Mouse (Mus musculus) adrenal gland (tissue): ENCODE data around the gene Sh3bp2.

ENCODE experiments used
- intact Hi-C: fragments of 180-260 bp; cut with DNase I; formaldehyde crosslinking; loops from one replicate; pipeline ENCODE4 v1.15.1; 2025

Sh3bp2 gene

GRCm38 (mm10) chr5:34524511-34524910 lies 1.1 kb upstream of the Sh3bp2 start:
- intact Hi-C loops, result no loop called here

GRCm38 (mm10) chr5:34526477-34526775 lies 788 bp downstream of the Sh3bp2 start:
- intact Hi-C loops, result no loop called here

- intact Hi-C loops, result no loop called here
These were observed 1.7 kb downstream of the Sh3bp2 start for GRCm38 (mm10) chr5:34527352-34527751.

DNA sequence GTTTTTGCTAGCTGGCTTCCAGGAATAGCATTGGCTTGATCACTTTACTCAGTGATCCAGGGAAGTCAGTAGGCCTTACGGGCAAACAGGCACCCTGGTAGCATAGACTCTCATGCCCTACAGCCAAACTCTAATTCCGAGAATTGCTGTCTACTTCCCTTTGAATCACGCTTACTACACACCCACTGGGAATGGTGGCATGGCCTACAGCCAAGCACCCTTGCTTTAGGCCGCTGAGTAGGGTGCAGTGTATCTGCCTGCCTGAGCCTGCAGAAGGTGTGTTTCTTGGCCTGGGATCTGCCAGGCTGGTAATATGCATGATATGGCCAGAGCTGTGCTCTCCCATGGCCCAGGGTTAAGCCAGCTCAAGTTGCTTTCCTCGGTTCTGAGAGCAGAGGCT lies 3.1 kb downstream of the Sh3bp2 start:
- intact Hi-C loops, result no loop called here

DNA sequence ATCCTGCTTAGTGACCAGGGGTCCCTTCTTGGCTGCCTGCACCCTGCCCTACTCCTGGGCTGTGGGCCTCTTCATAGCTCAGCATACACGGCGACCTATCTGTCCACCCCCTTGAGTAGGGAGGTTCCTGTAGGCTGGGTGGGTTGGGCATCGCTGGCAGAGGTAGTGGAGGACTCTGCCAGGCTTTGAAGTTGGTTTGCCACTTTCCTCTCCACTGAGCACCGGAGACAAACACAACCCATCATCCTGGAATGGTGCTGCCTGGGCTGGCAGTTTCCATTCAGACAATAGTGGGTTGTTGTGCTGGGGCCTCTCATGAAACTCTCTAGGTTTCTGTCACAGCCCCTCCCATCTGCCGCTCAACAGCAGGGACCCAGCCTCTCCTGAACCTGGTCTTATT lies 4.5 kb downstream of the Sh3bp2 start:
- intact Hi-C loops, result no loop called here

- intact Hi-C loops, result no loop called here
These were observed 5.0 kb downstream of the Sh3bp2 start for GRCm38 (mm10) chr5:34530687-34531086.

DNA sequence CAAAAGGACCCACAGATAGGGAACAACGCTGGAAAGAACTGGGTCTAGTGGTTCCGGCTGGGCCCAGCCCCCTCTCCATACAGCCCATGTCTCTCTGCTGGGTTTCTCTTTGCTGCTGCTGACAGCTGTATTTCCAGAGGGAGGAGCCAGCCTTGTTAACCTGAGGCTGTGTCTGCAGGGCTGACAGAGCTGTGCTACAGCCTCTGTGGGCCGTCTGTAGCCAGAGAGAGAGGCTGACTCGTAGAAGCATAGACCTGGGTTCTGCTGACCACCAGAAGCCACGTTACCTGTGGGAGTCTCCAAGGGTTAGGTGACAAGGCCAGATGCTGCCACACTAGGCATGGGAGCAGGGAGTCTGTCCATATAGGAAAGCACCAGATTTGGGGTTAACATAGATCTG lies 7.4 kb downstream of the Sh3bp2 start:
- intact Hi-C loops, result no loop called here

GRCm38 (mm10) chr5:34533820-34534219 lies 8.2 kb downstream of the Sh3bp2 start:
- intact Hi-C loops, result no loop called here

DNA sequence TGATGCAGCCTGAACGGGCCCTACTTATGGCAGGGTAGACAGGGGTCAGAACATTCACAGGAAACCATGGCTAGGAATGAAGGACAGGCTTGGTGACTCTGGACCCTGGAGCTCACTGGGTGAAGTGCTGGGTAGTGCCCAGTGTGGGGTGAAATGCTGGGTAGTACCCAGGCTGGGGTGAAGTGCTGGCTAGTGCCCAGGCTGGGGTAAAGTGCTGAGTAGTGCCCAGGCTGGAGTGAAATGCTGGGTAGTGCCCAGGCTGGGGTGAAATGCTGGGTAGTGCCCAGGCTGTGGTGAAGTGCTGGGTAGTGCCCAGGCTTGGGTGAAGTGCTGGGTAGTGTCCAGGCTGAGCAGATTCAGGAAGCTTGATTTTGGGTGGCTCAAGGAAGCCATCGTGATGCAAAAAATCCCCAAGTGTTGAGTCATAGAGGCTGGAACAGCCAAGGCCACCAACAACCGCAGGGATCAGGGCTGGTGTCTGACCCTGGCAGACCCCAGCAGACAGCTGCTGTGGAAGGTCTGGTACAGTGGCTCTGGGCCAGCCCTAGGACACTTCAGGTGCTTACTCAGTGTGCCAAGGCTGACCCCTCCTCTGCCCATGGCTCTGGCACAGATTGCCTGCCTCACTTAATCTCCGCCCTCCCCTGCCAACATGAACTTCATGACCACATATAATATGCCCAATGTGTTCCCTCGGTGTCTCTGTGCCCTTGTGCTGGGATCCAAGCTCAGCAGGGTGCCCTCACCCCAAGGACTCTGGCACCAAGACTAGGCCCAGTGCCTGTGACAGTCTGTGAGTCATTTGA lies 9.3 kb downstream of the Sh3bp2 start:
- intact Hi-C loops, result no loop called here

- intact Hi-C loops, result no loop called here
These were observed 10.2 kb downstream of the Sh3bp2 start for GRCm38 (mm10) chr5:34535831-34536230.

DNA sequence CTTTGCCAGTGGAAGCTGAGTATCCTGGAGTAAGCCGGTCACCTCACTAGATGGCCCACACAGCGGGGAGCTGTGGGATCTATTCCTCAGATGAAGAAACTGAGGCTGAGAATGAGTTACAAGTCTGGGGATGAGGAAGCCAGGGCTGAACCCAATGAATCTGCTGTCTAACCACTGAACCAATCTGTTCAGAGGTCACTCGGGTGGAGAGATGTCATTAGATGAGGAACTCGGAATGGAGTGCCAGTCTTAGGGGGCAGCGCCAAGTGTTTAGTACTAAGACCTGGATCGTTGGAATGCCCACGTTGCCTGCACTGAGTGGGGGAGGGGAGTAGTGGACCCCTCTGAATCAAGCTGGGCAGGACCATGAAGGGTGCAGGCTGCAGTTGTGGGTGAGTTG lies 12.4 kb downstream of the Sh3bp2 start:
- intact Hi-C loops, result no loop called here

DNA sequence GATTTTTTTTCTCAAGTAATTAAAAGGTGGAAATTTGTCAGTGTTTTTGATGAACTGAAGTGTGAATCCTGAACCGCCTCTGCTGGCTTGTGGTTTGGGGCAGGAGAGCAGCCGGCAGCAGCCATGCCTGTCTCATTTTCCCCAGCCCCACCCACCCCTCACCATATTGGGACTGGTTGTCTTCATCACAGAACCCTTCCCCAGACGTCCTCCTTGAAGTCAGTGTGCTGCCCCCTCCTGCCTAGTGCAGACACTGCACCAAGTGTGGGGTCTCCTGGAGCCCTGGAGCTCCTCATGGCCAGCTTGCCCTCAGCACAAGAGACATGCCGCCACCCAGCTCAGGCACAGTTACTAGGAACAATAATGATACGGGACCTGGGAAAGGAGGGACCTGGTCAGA lies 12.9 kb downstream of the Sh3bp2 start:
- intact Hi-C loops, result no loop called here

DNA sequence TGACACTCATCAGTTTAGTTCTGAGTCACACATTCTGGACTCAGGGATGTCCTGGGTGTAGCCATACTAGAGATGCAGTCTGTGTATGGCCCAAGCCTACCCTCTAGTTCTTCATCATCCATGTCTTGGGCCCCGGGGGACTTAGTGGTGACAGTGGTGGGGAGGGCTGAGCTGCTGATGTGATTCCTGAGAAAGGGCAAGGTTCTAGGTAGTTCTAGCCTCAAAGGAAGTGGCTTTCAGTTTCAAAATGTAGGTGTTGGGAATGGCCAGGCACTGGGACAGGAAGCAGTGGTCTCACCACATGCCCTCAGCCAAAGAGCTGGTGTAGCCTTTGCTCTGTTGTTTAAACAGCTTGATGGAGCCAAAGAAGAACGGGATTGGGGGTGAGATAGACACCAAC lies 13.5 kb downstream of the Sh3bp2 start:
- intact Hi-C loops, result no loop called here

DNA sequence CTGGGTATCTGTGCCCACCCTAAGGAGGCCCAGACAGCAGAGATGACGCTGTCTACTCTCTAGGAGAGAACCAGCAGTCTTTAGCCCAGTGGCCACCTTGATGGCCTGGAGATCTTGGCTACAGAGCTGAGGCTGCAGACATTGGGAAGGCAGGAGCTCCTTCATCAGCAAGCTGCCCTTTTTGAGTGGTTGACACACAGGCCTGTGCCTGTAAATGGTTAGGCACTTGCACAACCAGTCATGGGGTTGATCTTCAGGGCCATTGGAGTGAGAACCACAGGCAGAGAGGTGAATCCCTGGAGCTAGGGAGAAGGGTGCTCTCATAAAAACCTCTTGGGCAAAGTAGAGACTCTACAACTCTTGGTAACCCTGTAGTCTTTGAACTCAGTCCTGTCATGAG lies 16.5 kb downstream of the Sh3bp2 start:
- intact Hi-C loops, result no loop called here

DNA sequence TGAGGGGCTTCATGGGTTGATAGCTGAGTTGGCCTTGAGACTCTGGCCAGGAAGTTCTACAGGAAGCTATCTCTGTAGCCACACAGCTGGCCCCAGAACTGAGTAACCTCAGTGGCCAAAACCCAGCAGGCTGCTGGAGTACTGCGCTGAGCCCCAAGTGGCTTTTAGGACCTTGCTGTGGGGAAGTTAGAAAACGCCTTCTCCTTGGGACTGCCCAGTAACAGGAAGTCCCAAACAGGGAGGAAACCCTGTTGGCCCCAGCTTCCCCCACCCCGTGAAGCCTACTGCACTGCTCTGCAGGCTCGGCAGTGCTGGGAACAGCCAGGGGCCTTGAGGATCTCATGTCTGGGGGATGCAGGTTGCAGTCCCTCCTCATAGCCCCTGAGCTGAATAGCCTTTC lies 17.5 kb downstream of the Sh3bp2 start:
- intact Hi-C loops, result no loop called here

DNA sequence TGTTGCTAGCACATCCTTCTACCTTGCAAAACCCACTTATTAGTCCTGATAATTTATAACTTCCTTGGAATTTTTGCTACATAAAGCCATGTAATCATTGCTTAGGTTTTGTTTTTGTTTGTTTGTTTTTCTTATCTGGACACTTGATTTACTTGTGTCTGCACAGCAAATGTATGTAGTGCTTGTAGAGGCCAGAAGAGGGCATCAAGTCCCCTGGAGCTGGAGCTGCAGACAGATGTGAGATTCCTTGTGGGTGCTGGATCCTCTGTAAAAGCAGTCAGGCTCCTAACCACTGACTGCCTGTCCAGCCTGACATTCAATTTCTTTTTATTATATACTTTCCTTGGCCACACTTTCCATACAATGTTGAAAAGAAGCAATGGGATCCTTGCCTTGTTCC lies 21.8 kb downstream of the Sh3bp2 start:
- intact Hi-C loops, result loop anchor here (5.0 kb wide), 1 partner anchor 100 kb away; no protein-coding TSS in a partner anchor

DNA sequence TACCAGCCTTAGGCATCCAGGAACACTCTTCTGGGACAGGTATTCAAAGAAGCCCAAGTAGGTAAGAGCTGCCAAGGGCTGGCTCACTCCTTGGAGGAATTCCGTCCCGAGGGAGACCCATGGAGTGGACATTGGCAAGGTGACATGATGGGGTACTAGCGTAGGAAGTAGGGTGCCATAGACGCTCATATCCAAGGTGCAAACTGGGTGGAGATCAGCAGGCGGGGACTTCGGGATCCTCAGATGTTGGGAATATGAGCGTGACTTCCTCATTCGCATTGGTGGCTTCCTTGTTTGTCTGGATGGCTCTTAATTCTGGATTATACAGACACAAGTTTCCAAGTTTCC lies 23.5 kb downstream of the Sh3bp2 start:
- intact Hi-C loops, result loop anchor here (5.0 kb wide), 1 partner anchor 98 kb away; no protein-coding TSS in a partner anchor

DNA sequence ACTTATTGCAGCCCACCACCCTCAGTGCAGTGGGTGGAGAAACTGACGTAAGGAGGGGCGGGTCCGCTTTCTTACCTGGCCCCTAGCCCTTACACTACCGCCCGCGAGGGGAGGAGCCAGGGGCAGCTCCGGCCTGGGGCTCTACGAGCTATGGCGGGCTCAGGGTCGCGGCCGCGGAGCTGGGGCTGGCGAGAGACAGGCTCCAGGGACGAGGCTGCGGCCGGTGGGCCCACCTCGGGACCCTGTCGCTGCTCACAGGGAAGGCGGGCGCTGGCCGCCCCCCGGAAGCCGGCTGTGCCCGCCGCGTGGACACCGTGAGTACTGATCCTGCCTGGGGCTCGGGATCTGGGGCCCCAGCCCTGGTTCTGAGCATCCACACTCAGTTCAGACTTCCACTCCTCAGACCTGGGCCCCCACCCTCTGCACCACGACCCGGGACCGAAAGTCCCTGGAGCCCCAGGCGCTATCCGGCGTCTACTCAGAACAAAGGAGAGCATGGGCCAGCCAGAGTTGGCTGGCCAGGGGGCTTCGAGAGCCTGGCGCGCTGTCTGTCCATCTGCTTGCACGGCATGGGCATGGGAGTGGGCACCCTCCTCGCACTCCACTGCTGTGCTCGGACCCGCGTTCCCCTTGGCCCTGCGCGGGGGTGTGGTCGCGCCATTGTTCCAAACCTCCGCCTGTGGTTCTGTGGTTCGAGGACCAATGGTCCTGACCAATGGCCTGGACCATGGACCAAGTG lies 24.0 kb downstream of the Sh3bp2 start:
- intact Hi-C loops, result loop anchor here (5.0 kb wide), 1 partner anchor 98 kb away; no protein-coding TSS in a partner anchor

- intact Hi-C loops, result no loop called here
These were observed 24.6 kb downstream of the Sh3bp2 start for GRCm38 (mm10) chr5:34550251-34550650.

GRCm38 (mm10) chr5:34551821-34552220 lies 26.2 kb downstream of the Sh3bp2 start:
- intact Hi-C loops, result no loop called here

GRCm38 (mm10) chr5:34563854-34564253 lies 38.2 kb downstream of the Sh3bp2 start:
- intact Hi-C loops, result no loop called here

GRCm38 (mm10) chr5:34564291-34564690 lies 38.7 kb downstream of the Sh3bp2 start:
- intact Hi-C loops, result no loop called here
